ENCODE assay signal across 12 mouse cellular contexts in the genomic region with DNA sequence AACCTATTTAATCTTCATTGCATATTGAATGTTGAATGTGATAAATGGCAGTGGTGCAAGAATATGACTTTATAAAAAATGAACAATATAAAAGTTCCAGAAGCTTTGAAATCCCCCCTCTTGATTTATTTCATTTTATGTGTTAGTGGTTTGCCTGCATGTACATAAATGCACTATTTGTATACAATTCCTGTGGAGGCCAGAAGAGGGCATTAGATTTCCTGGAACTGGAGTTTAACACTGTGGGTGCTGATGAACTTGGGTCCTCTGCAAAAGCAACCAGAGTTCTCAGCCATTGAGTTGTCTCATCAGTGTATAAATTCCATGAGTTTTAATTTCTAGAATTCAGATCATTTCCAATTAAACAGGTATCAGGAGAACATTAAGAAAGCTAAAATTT.
DNase-seq lines count a peak whose midpoint lies in the region; ATAC-seq and TF ChIP-seq lines count a peak whose summit lies in the region.
"Had no signal": no experiment of that assay in that cellular context is flagged by ENCODE, and none has a peak within 500 bp of the region (broad histone marks: within the 10 kb centered on the region; RNA-seq: fewer than 3 reads in every experiment).

No protein-coding gene starts in this region.

- H3K9me3 ChIP-seq in hindbrain, embryonic 14.5 days (ENCODE audit: control insufficient read depth, low read length): no peaks in the 10 kb centered on the region
- H3K9me3 ChIP-seq in hindbrain, embryonic 16.5 days (ENCODE audit: control insufficient read depth, low read length): no peaks in the 10 kb centered on the region
- H3K9me3 ChIP-seq in lung, postnatal 0 days (ENCODE audit: low read length): no peaks in the 10 kb centered on the region
- no peaks in the 10 kb centered on the region for H3K9me3 ChIP-seq in neural tube, embryonic 14.5 days (ENCODE audit: control insufficient read depth, low read length)
- H3K9me3 ChIP-seq: midbrain, embryonic 10.5 days had no signal

- TF ChIP-seq EP300 in lung, postnatal 0 days (IDR thresholded peaks at IDR 0.05): no peak

- no peak overlapping the region for H3K4me3 ChIP-seq in hindbrain, embryonic 14.5 days (replicated peaks; ENCODE audit: low read length)
- no peak overlapping the region for H3K4me3 ChIP-seq in hindbrain, embryonic 16.5 days (ENCODE audit: low read length)
- no peak overlapping the region for H3K4me3 ChIP-seq in lung, postnatal 0 days (ENCODE audit: low read depth, low read length)
- H3K4me3 ChIP-seq in neural tube, embryonic 14.5 days (ENCODE audit: low read depth, low read length): no peak overlapping the region
- H3K4me3 ChIP-seq: midbrain, embryonic 10.5 days had no signal

- H3K27me3 ChIP-seq in hindbrain, embryonic 14.5 days (ENCODE audit: control insufficient read depth, insufficient read depth, low read length): no peaks in the 10 kb centered on the region
- no peaks in the 10 kb centered on the region for H3K27me3 ChIP-seq in hindbrain, embryonic 16.5 days (replicated peaks; ENCODE audit: control insufficient read depth, insufficient read depth, low read length)
- no peaks in the 10 kb centered on the region for H3K27me3 ChIP-seq in lung, postnatal 0 days (replicated peaks; ENCODE audit: insufficient read depth, low read length)
- H3K27me3 ChIP-seq in neural tube, embryonic 14.5 days (ENCODE audit: control insufficient read depth, insufficient read depth, low read length): no peaks in the 10 kb centered on the region

- peaks cover 28% of the 10 kb centered on the region for H3K36me3 ChIP-seq in hindbrain, embryonic 14.5 days (replicated peaks; ENCODE audit: control insufficient read depth, insufficient read depth)
- peaks cover 10% of the 10 kb centered on the region for H3K36me3 ChIP-seq in hindbrain, embryonic 16.5 days (ENCODE audit: control insufficient read depth, insufficient read depth, low read length)
- no peaks in the 10 kb centered on the region for H3K36me3 ChIP-seq in lung, postnatal 0 days (ENCODE audit: insufficient read depth, low read length)
- peaks cover 12% of the 10 kb centered on the region; the same call in 1 of the 2 replicates for H3K36me3 ChIP-seq in neural tube, embryonic 14.5 days (ENCODE audit: control insufficient read depth, insufficient read depth, low read length)
- H3K36me3 ChIP-seq: midbrain, embryonic 10.5 days had no signal

- peak; percentile 51 for DNase-seq in hindbrain, embryonic 14.5 days (ENCODE audit: low spot score)
- no peak for DNase-seq in lung, postnatal 0 days (ENCODE audit: low spot score)
- no peak for DNase-seq in lung, postnatal 25 days (ENCODE audit: low spot score)
- peak; percentile 12 for DNase-seq in NIH3T3 (ENCODE audit: low read depth)
- no peak for DNase-seq in urinary bladder, postnatal 25 days (ENCODE audit: low spot score)
- DNase-seq in heart, postnatal 36 days: no peak
- DNase-seq: cerebellum, postnatal 25 days; heart, postnatal 14 days; kidney, postnatal 10 days had no signal

- intact Hi-C loops in heart, postnatal 36 days (cut with DNase I): no loop called here

- no peak overlapping the region for H3K9ac ChIP-seq in hindbrain, embryonic 14.5 days
- no peak overlapping the region for H3K9ac ChIP-seq in hindbrain, embryonic 16.5 days (ENCODE audit: low read depth, low read length)
- no peak overlapping the region for H3K9ac ChIP-seq in lung, postnatal 0 days (replicated peaks; ENCODE audit: low read depth)
- no peak overlapping the region for H3K9ac ChIP-seq in neural tube, embryonic 14.5 days (replicated peaks; ENCODE audit: low read depth, low read length)

- H3K4me1 ChIP-seq in hindbrain, embryonic 14.5 days (replicated peaks; ENCODE audit: control insufficient read depth, insufficient read depth, low read length): no peaks in the 10 kb centered on the region
- H3K4me1 ChIP-seq in hindbrain, embryonic 16.5 days (ENCODE audit: control insufficient read depth, insufficient read depth, low read depth, low read length): no peaks in the 10 kb centered on the region
- no peaks in the 10 kb centered on the region for H3K4me1 ChIP-seq in lung, postnatal 0 days (ENCODE audit: insufficient read depth, low read depth, low read length)
- no peaks in the 10 kb centered on the region for H3K4me1 ChIP-seq in neural tube, embryonic 14.5 days (ENCODE audit: control insufficient read depth, insufficient read depth, low read length)

- no peak overlapping the region for H3K4me2 ChIP-seq in hindbrain, embryonic 14.5 days (replicated peaks)
- no peak overlapping the region for H3K4me2 ChIP-seq in hindbrain, embryonic 16.5 days (ENCODE audit: low read length)
- H3K4me2 ChIP-seq in lung, postnatal 0 days (replicated peaks; ENCODE audit: low read depth, low read length): no peak overlapping the region
- no peak overlapping the region for H3K4me2 ChIP-seq in neural tube, embryonic 14.5 days (ENCODE audit: low read depth, low read length)

- H3K27ac ChIP-seq in hindbrain, embryonic 14.5 days: no peak overlapping the region
- no peak overlapping the region for H3K27ac ChIP-seq in hindbrain, embryonic 16.5 days (ENCODE audit: low read depth, low read length)
- no peak overlapping the region for H3K27ac ChIP-seq in lung, postnatal 0 days (ENCODE audit: low read length)
- 0 out of 2 replicates have a peak overlapping the region, but pooled peaks have one; percentile 10 for H3K27ac ChIP-seq in neural tube, embryonic 14.5 days (ENCODE audit: low read depth, low read length)
- H3K27ac ChIP-seq: midbrain, embryonic 10.5 days had no signal

- TF ChIP-seq CTCF in lung, postnatal 0 days (IDR thresholded peaks at IDR 0.05): peak; percentile 25; the same call in 1 of the 2 replicates

- no peak for ATAC-seq in hindbrain, embryonic 14.5 days (ENCODE audit: low FRiP score)
- ATAC-seq in hindbrain, embryonic 16.5 days: no peak; the same call in 1 of the 2 replicates
- ATAC-seq in lung, postnatal 0 days: no peak
- ATAC-seq in neural tube, embryonic 14.5 days (ENCODE audit: low read depth): 0 out of 2 replicates have a peak, but pooled peaks have one; percentile 48

Comparison
In these comparisons a context has a peak if more than half of its experiments do, and no peak if none do; other contexts are left out.
1. DNase-seq: peak in hindbrain, embryonic 14.5 days (single experiment) and NIH3T3 (single experiment); none in lung, postnatal 0 days (single experiment), lung, postnatal 25 days (single experiment), urinary bladder, postnatal 25 days (single experiment) and heart, postnatal 36 days (0 of 2).